Mouse (Mus musculus): ENCODE data around the gene Met. TPM values are rescaled to one million over a fixed set of nuclear protein-coding genes. Genes with fewer than 3 reads are reported as not detected.

The Met gene
- polyA plus RNA-seq, 1 experiment from 2014 or later = 1.1 TPM

GRCm38 (mm10) chr6:17485244-17485643, 21.6 kb downstream of the Met start:
- Histone ChIP-seq H3K4me3 (ENCODE audit: low read depth, low read length) (no peak overlapping the region), H3K4me1 (ENCODE audit: control insufficient read depth, insufficient read depth, low read length) (no peaks in the 10 kb centered on the region), H3K27me3 (ENCODE audit: control insufficient read depth, insufficient read depth, low read length) (no peaks in the 10 kb centered on the region), H3K9ac (ENCODE audit: low read length) (no peak overlapping the region), H3K27ac (ENCODE audit: low read depth, low read length) (no peak overlapping the region), H3K36me3 (ENCODE audit: control insufficient read depth, insufficient read depth, low read length) (no peaks in the 10 kb centered on the region), H3K4me2 (no peak overlapping the region), H3K9me3 (ENCODE audit: control insufficient read depth, low read length) (no peaks in the 10 kb centered on the region)
- ATAC-seq (ENCODE audit: low FRiP score) (no peak), DNase-seq (ENCODE audit: low spot score, missing footprints) (no peak)
- WGBS = 85% methylated on average over 5 of the region's 5 CpGs

GRCm38 (mm10) chr6:17485782-17486181, 22.2 kb downstream of the Met start:
- H3K9me3 ChIP-seq (ENCODE audit: control insufficient read depth, low read length) = no peaks in the 10 kb centered on the region
- 94% methylated on average over 7 of the region's 7 CpGs for WGBS
- no peak overlapping the region for H3K9ac ChIP-seq (ENCODE audit: low read length)
- no peak overlapping the region for H3K4me2 ChIP-seq
- H3K27ac ChIP-seq (ENCODE audit: low read depth, low read length) = no peak overlapping the region
- H3K36me3 ChIP-seq (ENCODE audit: control insufficient read depth, insufficient read depth, low read length) = no peaks in the 10 kb centered on the region
- DNase-seq (ENCODE audit: low spot score, missing footprints) (no peak), ATAC-seq (ENCODE audit: low FRiP score) (no peak)
- H3K4me3 ChIP-seq (ENCODE audit: low read depth, low read length) = no peak overlapping the region
- H3K4me1 ChIP-seq (ENCODE audit: control insufficient read depth, insufficient read depth, low read length) = no peaks in the 10 kb centered on the region
- no peaks in the 10 kb centered on the region for H3K27me3 ChIP-seq (ENCODE audit: control insufficient read depth, insufficient read depth, low read length)

GRCm38 (mm10) chr6:17488291-17488817, 24.8 kb downstream of the Met start:
- Histone ChIP-seq H3K4me1 (ENCODE audit: control insufficient read depth, insufficient read depth, low read length) (no peaks in the 10 kb centered on the region), H3K4me3 (ENCODE audit: low read depth, low read length) (no peak overlapping the region), H3K27me3 (ENCODE audit: control insufficient read depth, insufficient read depth, low read length) (no peaks in the 10 kb centered on the region), H3K36me3 (ENCODE audit: control insufficient read depth, insufficient read depth, low read length) (no peaks in the 10 kb centered on the region), H3K9ac (ENCODE audit: low read length) (no peak overlapping the region), H3K4me2 (no peak overlapping the region), H3K27ac (ENCODE audit: low read depth, low read length) (no peak overlapping the region), H3K9me3 (ENCODE audit: control insufficient read depth, low read length) (no peaks in the 10 kb centered on the region)
- WGBS = 69% methylated on average over 2 of the region's 2 CpGs
- ATAC-seq (ENCODE audit: low FRiP score) (no peak), DNase-seq (ENCODE audit: low spot score, missing footprints) (no peak)

- DNase-seq (ENCODE audit: low spot score, missing footprints) (no peak), ATAC-seq (ENCODE audit: low FRiP score) (no peak)
- Histone ChIP-seq H3K4me2 (no peak overlapping the region), H3K4me3 (ENCODE audit: low read depth, low read length) (no peak overlapping the region), H3K36me3 (ENCODE audit: control insufficient read depth, insufficient read depth, low read length) (no peaks in the 10 kb centered on the region), H3K4me1 (ENCODE audit: control insufficient read depth, insufficient read depth, low read length) (no peaks in the 10 kb centered on the region), H3K27me3 (ENCODE audit: control insufficient read depth, insufficient read depth, low read length) (no peaks in the 10 kb centered on the region), H3K9ac (ENCODE audit: low read length) (no peak overlapping the region), H3K9me3 (ENCODE audit: control insufficient read depth, low read length) (no peaks in the 10 kb centered on the region), H3K27ac (ENCODE audit: low read depth, low read length) (no peak overlapping the region)
- 76% methylated on average over 2 of the region's 2 CpGs for WGBS
Measured at GRCm38 (mm10) chr6:17490786-17491185, 27.2 kb downstream of the Met start.

- DNase-seq (ENCODE audit: low spot score, missing footprints) = no peak
- Histone ChIP-seq H3K36me3 (ENCODE audit: control insufficient read depth, insufficient read depth, low read length) (no peaks in the 10 kb centered on the region), H3K27me3 (ENCODE audit: control insufficient read depth, insufficient read depth, low read length) (no peaks in the 10 kb centered on the region), H3K9ac (ENCODE audit: low read length) (no peak overlapping the region), H3K4me3 (ENCODE audit: low read depth, low read length) (no peak overlapping the region), H3K9me3 (ENCODE audit: control insufficient read depth, low read length) (no peaks in the 10 kb centered on the region), H3K4me2 (no peak overlapping the region), H3K4me1 (ENCODE audit: control insufficient read depth, insufficient read depth, low read length) (no peaks in the 10 kb centered on the region), H3K27ac (ENCODE audit: low read depth, low read length) (no peak overlapping the region)
- no peak for ATAC-seq (ENCODE audit: low FRiP score)
- WGBS = 91% methylated on average over 10 of the region's 10 CpGs
Measured at GRCm38 (mm10) chr6:17491502-17491901, 27.9 kb downstream of the Met start.

GRCm38 (mm10) chr6:17492062-17492461, 28.5 kb downstream of the Met start:
- H3K9me3 ChIP-seq (ENCODE audit: control insufficient read depth, low read length) = no peaks in the 10 kb centered on the region
- no peak overlapping the region for H3K4me2 ChIP-seq
- no peak overlapping the region for H3K4me3 ChIP-seq (ENCODE audit: low read depth, low read length)
- H3K36me3 ChIP-seq (ENCODE audit: control insufficient read depth, insufficient read depth, low read length) = no peaks in the 10 kb centered on the region
- H3K9ac ChIP-seq (ENCODE audit: low read length) = no peak overlapping the region
- ATAC-seq (ENCODE audit: low FRiP score) = no peak
- no peaks in the 10 kb centered on the region for H3K27me3 ChIP-seq (ENCODE audit: control insufficient read depth, insufficient read depth, low read length)
- 90% methylated on average over 8 of the region's 8 CpGs for WGBS
- DNase-seq (ENCODE audit: low spot score, missing footprints) = no peak
- no peaks in the 10 kb centered on the region for H3K4me1 ChIP-seq (ENCODE audit: control insufficient read depth, insufficient read depth, low read length)
- no peak overlapping the region for H3K27ac ChIP-seq (ENCODE audit: low read depth, low read length)

GRCm38 (mm10) chr6:17495413-17495812, 31.8 kb downstream of the Met start:
- H3K9me3 ChIP-seq (ENCODE audit: control insufficient read depth, low read length) = no peaks in the 10 kb centered on the region
- H3K9ac ChIP-seq (ENCODE audit: low read length) = no peak overlapping the region
- ATAC-seq (ENCODE audit: low FRiP score) (no peak), DNase-seq (ENCODE audit: low spot score, missing footprints) (no peak)
- H3K4me1 ChIP-seq (ENCODE audit: control insufficient read depth, insufficient read depth, low read length) = no peaks in the 10 kb centered on the region
- H3K27ac ChIP-seq (ENCODE audit: low read depth, low read length) = no peak overlapping the region
- no peak overlapping the region for H3K4me3 ChIP-seq (ENCODE audit: low read depth, low read length)
- no peak overlapping the region for H3K4me2 ChIP-seq
- 93% methylated on average over 1 of the region's 1 CpGs for WGBS
- H3K27me3 ChIP-seq (ENCODE audit: control insufficient read depth, insufficient read depth, low read length) = no peaks in the 10 kb centered on the region
- H3K36me3 ChIP-seq (ENCODE audit: control insufficient read depth, insufficient read depth, low read length) = no peaks in the 10 kb centered on the region

GRCm38 (mm10) chr6:17497366-17497765, 33.8 kb downstream of the Met start:
- no peak overlapping the region for H3K4me2 ChIP-seq
- no peak for ATAC-seq (ENCODE audit: low FRiP score)

GRCm38 (mm10) chr6:17498801-17499200, 35.2 kb downstream of the Met start:
- Histone ChIP-seq H3K27ac (ENCODE audit: low read depth, low read length) (no peak overlapping the region), H3K9me3 (ENCODE audit: control insufficient read depth, low read length) (no peaks in the 10 kb centered on the region), H3K4me3 (ENCODE audit: low read depth, low read length) (no peak overlapping the region), H3K9ac (ENCODE audit: low read length) (no peak overlapping the region), H3K4me2 (no peak overlapping the region), H3K36me3 (ENCODE audit: control insufficient read depth, insufficient read depth, low read length) (no peaks in the 10 kb centered on the region), H3K27me3 (ENCODE audit: control insufficient read depth, insufficient read depth, low read length) (no peaks in the 10 kb centered on the region), H3K4me1 (ENCODE audit: control insufficient read depth, insufficient read depth, low read length) (no peaks in the 10 kb centered on the region)
- no peak for ATAC-seq (ENCODE audit: low FRiP score)
- DNase-seq (ENCODE audit: low spot score, missing footprints) = no peak
- WGBS = 87% methylated on average over 8 of the region's 8 CpGs

More at GRCm38 (mm10) chr6:17497366-17497765, 33.8 kb downstream of the Met start:
- Histone ChIP-seq H3K9me3 (ENCODE audit: control insufficient read depth, low read length) (no peaks in the 10 kb centered on the region), H3K4me1 (ENCODE audit: control insufficient read depth, insufficient read depth, low read length) (no peaks in the 10 kb centered on the region), H3K27me3 (ENCODE audit: control insufficient read depth, insufficient read depth, low read length) (no peaks in the 10 kb centered on the region), H3K36me3 (ENCODE audit: control insufficient read depth, insufficient read depth, low read length) (no peaks in the 10 kb centered on the region), H3K4me3 (ENCODE audit: low read depth, low read length) (no peak overlapping the region), H3K9ac (ENCODE audit: low read length) (no peak overlapping the region), H3K27ac (ENCODE audit: low read depth, low read length) (no peak overlapping the region)
- DNase-seq (ENCODE audit: low spot score, missing footprints) = no peak
- WGBS = 82% methylated on average over 4 of the region's 4 CpGs

GRCm38 (mm10) chr6:17501440-17501839, 37.8 kb downstream of the Met start:
- no peak for DNase-seq (ENCODE audit: low spot score, missing footprints)
- no peak for ATAC-seq (ENCODE audit: low FRiP score)
- H3K27ac ChIP-seq (ENCODE audit: low read depth, low read length) = no peak overlapping the region
- no peaks in the 10 kb centered on the region for H3K9me3 ChIP-seq (ENCODE audit: control insufficient read depth, low read length)
- H3K4me1 ChIP-seq (ENCODE audit: control insufficient read depth, insufficient read depth, low read length) = no peaks in the 10 kb centered on the region
- no peak overlapping the region for H3K4me2 ChIP-seq
- WGBS = 82% methylated on average over 4 of the region's 4 CpGs
- no peaks in the 10 kb centered on the region for H3K27me3 ChIP-seq (ENCODE audit: control insufficient read depth, insufficient read depth, low read length)
- H3K4me3 ChIP-seq (ENCODE audit: low read depth, low read length) = no peak overlapping the region
- no peak overlapping the region for H3K9ac ChIP-seq (ENCODE audit: low read length)
- no peaks in the 10 kb centered on the region for H3K36me3 ChIP-seq (ENCODE audit: control insufficient read depth, insufficient read depth, low read length)

All from midbrain, embryonic 11.5 days (tissue).